Mouse (Mus musculus) cerebellum, adult 8-10 months (tissue): Measurements from ENCODE around the gene Olfr1275.

ENCODE experiments used
- DNase-seq: peaks from one replicate; pipeline ENCODE4 v3.0.0; 2022

Gene Olfr1275

GRCm38 (mm10) chr2:111235186-111235585 is at the start of gene Olfr1275:
Olfr1275 (minus strand) TSS chr2:111235286.
- DNase-seq, result no peak

GRCm38 (mm10) chr2:111274006-111274405 is 38.9 kb upstream of the Olfr1275 start, which contains the start of gene Olfr1277:
Olfr1277 (minus strand) TSS chr2:111274106.
- no peak for DNase-seq

- no peak for DNase-seq
These were observed 19.1 kb upstream of the Olfr1275 start, which contains the start of gene Olfr1276 for GRCm38 (mm10) chr2:111254216-111254615. Olfr1276 (plus strand) TSS chr2:111254516.

- no peak for DNase-seq
These were observed 5.6 kb downstream of the Olfr1275 start, which contains the start of gene 4930430A15Rik for GRCm38 (mm10) chr2:111229502-111229901. 4930430A15Rik (minus strand) TSS chr2:111229602.

GRCm38 (mm10) chr2:111182068-111182467 is 53.0 kb downstream of the Olfr1275 start:
- no peak for DNase-seq
